Mouse (Mus musculus) G1E (cell line): ENCODE measurements around the gene Palm3.

Experiments
- CTCF ChIP-seq: IDR thresholded peaks from 2 replicates; pipeline ENCODE4 v1.5.1; 2012; ENCODE audit warnings: low read depth, low read length, inconsistent platforms, mixed read lengths
- GATA1 ChIP-seq: IDR thresholded peaks from 2 replicates; pipeline ENCODE4 v1.6.1; 2012; ENCODE audit warnings: borderline replicate concordance, low read length, inconsistent platforms, mixed read lengths
- GATA2 ChIP-seq: IDR thresholded peaks from 2 replicates; pipeline ENCODE4 v1.6.1; 2012; ENCODE audit warnings: low read depth, low read length, inconsistent platforms, borderline replicate concordance
- TAL1 ChIP-seq: conservative IDR thresholded peaks from 2 replicates; pipeline ENCODE4 v1.6.1; 2012; ENCODE audit warnings: low read depth, low read length, inconsistent platforms, mixed read lengths

- TF ChIP-seq CTCF (no peak), TAL1 (no peak), GATA1 (no peak), GATA2 (no peak)
Measured at GRCm38 (mm10) chr8:84012499-84013165, 8.6 kb upstream of the Palm3 start.
